Mouse (Mus musculus) left cerebral cortex, postnatal 25 days (tissue): ENCODE measurements around the gene Cir1. TPM values are rescaled to one million over a fixed set of nuclear protein-coding genes. Genes with fewer than 3 reads are reported as not detected.

Source experiments
- DNase-seq, 2 experiments: peaks; one replicate each; pipeline ENCODE4 v3.0.0; 2022; ENCODE audit warnings: low spot score in 2 of 2, mixed read lengths in 1 of 2
- intact Hi-C: fragments of 180-260 bp; cut with DNase I; formaldehyde crosslinking; loops from one replicate; pipeline ENCODE4 v1.15.1; 2025
- total RNA-seq, 2 experiments: library from RNA; stranded (reverse); gene quantifications; 2 replicates each; pipeline ENCODE4 v1.2.3; 2021

Cir1 gene
- total RNA-seq, 2 experiments from 2014 or later, result 26.4 to 28.6 TPM

- intact Hi-C loops, result no loop called here
Measured at GRCm38 (mm10) chr2:73263794-73264610, 48.5 kb downstream of the Cir1 start.

GRCm38 (mm10) chr2:73263172-73263765 is 49.2 kb downstream of the Cir1 start:
- intact Hi-C loops, result no loop called here
- DNase-seq, result no peak

More at GRCm38 (mm10) chr2:73263794-73264610, 48.5 kb downstream of the Cir1 start:
- no peak for DNase-seq

- intact Hi-C loops, result no loop called here
- DNase-seq, result no peak
Measured at GRCm38 (mm10) chr2:73248701-73249100, 63.8 kb downstream of the Cir1 start.

- intact Hi-C loops, result no loop called here
- DNase-seq, result no peak
Measured at GRCm38 (mm10) chr2:73241299-73241698, 71.2 kb downstream of the Cir1 start.

Other genes starting within 250 kb of the Cir1 start
- gene Ola1, start 93.8 kb downstream of the Cir1 start, total RNA-seq, result 100 to 1,000 TPM in 1 of 2 experiments, 10 to 100 TPM in 1; 97.8 to 103 TPM
- gene Sp9, start 40.8 kb downstream of the Cir1 start, total RNA-seq, result 1 to 10 TPM; 2.5 to 4.1 TPM
- gene Scrn3, start 100 bp downstream of the Cir1 start, total RNA-seq, result 10 to 100 TPM; 13.3 to 17.5 TPM
- 10 to 100 TPM; 32.7 to 45.7 TPM for gene Gpr155, start 73.9 kb upstream of the Cir1 start, total RNA-seq
- 1 to 10 TPM; 7.0 to 8.4 TPM for gene Wipf1, start 217.0 kb upstream of the Cir1 start, total RNA-seq